In the genomic region with DNA sequence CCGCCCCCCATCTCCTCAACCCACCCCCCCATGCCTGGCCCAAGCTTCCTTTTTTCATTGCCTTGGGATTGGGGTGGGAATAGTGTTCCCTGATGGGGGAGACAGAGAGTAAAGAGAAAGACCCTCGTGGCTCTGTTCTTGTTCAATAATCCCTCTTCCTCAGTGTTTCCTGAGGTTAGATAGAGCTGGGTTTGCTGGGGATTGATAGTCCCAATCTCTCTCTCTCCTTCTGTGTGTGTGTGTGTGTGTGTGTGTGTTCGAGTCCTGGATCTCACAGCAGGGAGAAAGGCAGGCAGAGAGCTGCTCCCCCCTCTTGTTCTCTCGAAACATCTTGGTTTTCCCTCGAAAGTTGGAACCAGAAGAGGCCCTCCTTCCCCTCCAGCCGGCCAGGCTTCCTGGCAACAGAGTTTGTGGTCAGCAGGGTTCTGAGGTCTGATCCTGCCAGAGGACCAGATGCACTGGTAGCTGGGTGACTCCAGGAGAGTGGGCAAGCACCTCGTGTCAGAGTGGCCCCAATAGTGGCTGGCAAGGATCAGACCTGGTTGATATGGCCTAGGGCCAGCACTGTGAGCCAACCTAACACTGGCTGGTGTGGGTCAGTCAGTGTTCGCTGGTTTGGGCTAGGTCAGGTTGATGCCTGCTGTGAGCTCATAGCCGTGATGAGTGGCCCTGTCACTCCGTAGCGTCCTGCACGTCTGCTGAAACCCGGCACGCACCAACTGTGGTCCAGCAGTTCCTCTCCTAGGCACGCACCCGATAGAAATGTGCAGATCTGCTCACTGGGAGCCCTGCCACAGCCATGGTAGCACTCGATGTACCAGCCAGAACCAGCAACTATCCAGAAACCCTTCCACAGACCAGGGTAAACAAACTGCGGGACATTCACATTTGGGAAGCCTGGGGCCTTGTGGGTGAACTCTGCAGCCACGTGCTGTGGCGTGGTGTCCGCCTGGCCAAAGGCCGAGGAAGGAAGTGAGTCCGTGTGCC, we compare ENCODE assay signal across 13 mouse cellular contexts. TPM values are rescaled to one million over a fixed set of nuclear protein-coding genes. Genes with fewer than 3 reads are reported as not detected.
DNase-seq lines count a peak whose midpoint lies in the region; ATAC-seq and TF ChIP-seq lines count a peak whose summit lies in the region.
"Had no signal": no experiment of that assay in that cellular context is flagged by ENCODE, and none has a peak within 500 bp of the region (broad histone marks: within the 10 kb centered on the region; RNA-seq: fewer than 3 reads in every experiment).

No protein-coding gene starts in this region.

- no peak for TF ChIP-seq EP300 in ES-Bruce4 (IDR thresholded peaks at IDR 0.05; ENCODE audit: insufficient read depth, low read depth, low read length)

- H3K9ac ChIP-seq in ES-Bruce4 (ENCODE audit: low read depth, poor library complexity, severe bottlenecking), result peak overlapping the region; percentile 59
- peak overlapping the region; percentile 17; the same call in 1 of the 2 replicates for H3K9ac ChIP-seq in liver, embryonic 12.5 days
- no peak overlapping the region for H3K9ac ChIP-seq in neural tube, embryonic 15.5 days (replicated peaks)

- 35% methylated on average over 23 of the region's 23 CpGs for WGBS in liver, embryonic 12.5 days (ENCODE audit: insufficient replicate concordance)
- 76% methylated on average over 23 of the region's 23 CpGs for WGBS in neural tube, embryonic 15.5 days

- peak; percentile 52 to 66 for DNase-seq in heart, adult 18-20 months
- DNase-seq in heart, postnatal 25 days (ENCODE audit: low spot score), result no peak
- DNase-seq in cerebellum, postnatal 10 days, result peak; percentile 82 to 90
- DNase-seq in right cerebral cortex, postnatal 14 days, result no peak
- DNase-seq in urinary bladder, postnatal 36 days (ENCODE audit: low spot score in 2 of 2), result no peak
- DNase-seq: adrenal gland, postnatal 10 days; lung, postnatal 4 days; right cerebral cortex, postnatal 25 days had no signal

- no peaks in the 10 kb centered on the region for H3K9me3 ChIP-seq in ES-Bruce4 (replicated peaks; ENCODE audit: control insufficient read depth, insufficient read depth, low read length, poor library complexity, severe bottlenecking)
- H3K9me3 ChIP-seq in liver, embryonic 12.5 days (replicated peaks), result no peaks in the 10 kb centered on the region
- H3K9me3 ChIP-seq in neural tube, embryonic 15.5 days (replicated peaks), result no peaks in the 10 kb centered on the region

- TF ChIP-seq POLR2A in ES-Bruce4 (IDR thresholded peaks at IDR 0.05; ENCODE audit: insufficient read depth, low read length), result no peak

- H3K36me3 ChIP-seq in ES-Bruce4 (ENCODE audit: control insufficient read depth, insufficient read depth, low read length, poor library complexity, severe bottlenecking), result no peaks in the 10 kb centered on the region
- no peaks in the 10 kb centered on the region for H3K36me3 ChIP-seq in liver, embryonic 12.5 days
- no peaks in the 10 kb centered on the region for H3K36me3 ChIP-seq in neural tube, embryonic 15.5 days

- peaks cover 12% of the 10 kb centered on the region for H3K4me1 ChIP-seq in ES-Bruce4 (ENCODE audit: control insufficient read depth, insufficient read depth, low read length)
- peaks cover 64% of the 10 kb centered on the region for H3K4me1 ChIP-seq in liver, embryonic 12.5 days
- H3K4me1 ChIP-seq in neural tube, embryonic 15.5 days, result peaks cover 22% of the 10 kb centered on the region

- intact Hi-C loops in heart, postnatal 25 days (cut with DNase I), result no loop called here

- no peak for TF ChIP-seq CTCF in ES-Bruce4 (IDR thresholded peaks at IDR 0.05; ENCODE audit: low read depth, low read length)

- no peaks in the 10 kb centered on the region for H3K27me3 ChIP-seq in ES-Bruce4 (ENCODE audit: control insufficient read depth, insufficient read depth, low read length, poor library complexity, severe bottlenecking)
- no peaks in the 10 kb centered on the region; the same call in 1 of the 2 replicates for H3K27me3 ChIP-seq in liver, embryonic 12.5 days (replicated peaks)
- peaks cover 13% of the 10 kb centered on the region for H3K27me3 ChIP-seq in neural tube, embryonic 15.5 days (replicated peaks)

- H3K4me3 ChIP-seq in ES-Bruce4 (ENCODE audit: low read depth, low read length), result no peak overlapping the region
- no peak overlapping the region for H3K4me3 ChIP-seq in liver, embryonic 12.5 days
- no peak overlapping the region for H3K4me3 ChIP-seq in neural tube, embryonic 15.5 days (replicated peaks)
- H3K4me3 ChIP-seq: heart, adult 2 months had no signal

- peak overlapping the region; percentile 18; the same call in 1 of the 2 replicates for H3K4me2 ChIP-seq in liver, embryonic 12.5 days
- no peak overlapping the region for H3K4me2 ChIP-seq in neural tube, embryonic 15.5 days

- ATAC-seq in liver, embryonic 12.5 days, result no peak
- ATAC-seq in neural tube, embryonic 15.5 days (ENCODE audit: low FRiP score), result no peak
- ATAC-seq: hindbrain, postnatal 0 days had no signal

- H3K27ac ChIP-seq in ES-Bruce4 (ENCODE audit: insufficient read depth, low read length), result no peak overlapping the region
- H3K27ac ChIP-seq in liver, embryonic 12.5 days, result peak overlapping the region; percentile 64
- no peak overlapping the region for H3K27ac ChIP-seq in neural tube, embryonic 15.5 days (replicated peaks)
- H3K27ac ChIP-seq: heart, adult 2 months; hindbrain, postnatal 0 days had no signal

RNA-seq across cellular contexts. Expression of gene Hmga1, which starts 3.8 kb away (rescaled TPM):
- 10 to 100 TPM; 47.3 to 52.7 TPM for total RNA-seq in heart, adult 18-20 months (2021)
- 10 to 100 TPM; 35.2 to 42.0 TPM for total RNA-seq in heart, postnatal 25 days (2021)
- polyA plus RNA-seq in ES-Bruce4 (2011; ENCODE audit: insufficient read depth, insufficient read length, low read depth, missing spikeins), result 933 and 989 TPM in 2 replicates
- 295 and 306 TPM in 2 replicates for polyA plus RNA-seq in liver, embryonic 12.5 days (2016; fragmentation: Nextera tagmentation; extraction: Ambion mirVana)
- polyA plus RNA-seq in neural tube, embryonic 15.5 days (2015; fragmentation: Nextera tagmentation; extraction: Ambion mirVana), result 129 and 207 TPM in 2 replicates

RNA-seq across cellular contexts. Expression of gene AI413582, which starts 13.0 kb away (rescaled TPM):
- 10 to 100 TPM in 1 of 2 experiments, 1 to 10 TPM in 1; 9.3 to 10.6 TPM for total RNA-seq in heart, adult 18-20 months (2021)
- 1 to 10 TPM; 7.3 to 7.7 TPM for total RNA-seq in heart, postnatal 25 days (2021)
- 14.4 and 16.8 TPM in 2 replicates for polyA plus RNA-seq in ES-Bruce4 (2011; ENCODE audit: insufficient read depth, insufficient read length, low read depth, missing spikeins)
- 14.1 and 16.8 TPM in 2 replicates for polyA plus RNA-seq in liver, embryonic 12.5 days (2016; fragmentation: Nextera tagmentation; extraction: Ambion mirVana)
- 70.8 and 74.9 TPM in 2 replicates for polyA plus RNA-seq in neural tube, embryonic 15.5 days (2015; fragmentation: Nextera tagmentation; extraction: Ambion mirVana)

RNA-seq across cellular contexts. Expression of gene Grm4, which starts 31.3 kb away (rescaled TPM):
- total RNA-seq in heart, adult 18-20 months (2021), result under 1 TPM; 0.15 to 0.18 TPM
- under 1 TPM; 0.11 to 0.44 TPM for total RNA-seq in heart, postnatal 25 days (2021)
- polyA plus RNA-seq in ES-Bruce4 (2011; ENCODE audit: insufficient read depth, insufficient read length, low read depth, missing spikeins), result 0.49 and 0.63 TPM in 2 replicates
- 0.05 TPM in 1 of 2 replicates, not detected in the other for polyA plus RNA-seq in liver, embryonic 12.5 days (2016; fragmentation: Nextera tagmentation; extraction: Ambion mirVana)
- 9.7 and 10.1 TPM in 2 replicates for polyA plus RNA-seq in neural tube, embryonic 15.5 days (2015; fragmentation: Nextera tagmentation; extraction: Ambion mirVana)

Comparison
In these comparisons a context has a peak if more than half of its experiments do, and no peak if none do; other contexts are left out.
1. DNase-seq: peak in heart, adult 18-20 months (2 of 2) and cerebellum, postnatal 10 days (2 of 2); none in heart, postnatal 25 days (single experiment), right cerebral cortex, postnatal 14 days (single experiment) and urinary bladder, postnatal 36 days (0 of 2).